Mouse (Mus musculus) intestine, postnatal 0 days (tissue): ENCODE measurements at regions not wholly inside any gene's neighbourhood (a gene's known extent, or its start where the extent isn't known, plus 50 kb on each side); places are given as distances from the start of the nearest gene placed in this dataset.
A peak's percentile ranks its signal among the peaks of the same experiment; 100 is the strongest.

Source experiments
- ATAC-seq: fragments of 200-750 bp; cut with Nextera tagmentation; 2 replicates; pipeline ENCODE4 v1.8.0; 2017; ENCODE audit warnings: mild to moderate bottlenecking, moderate TSS enrichment, moderate library complexity
- H3K27ac ChIP-seq: fragments of 300-500 bp; sonication (generic); 2 replicates; pipeline ENCODE4 v1.5.1; 2014; ENCODE audit warnings: mild to moderate bottlenecking, low read depth, low read length, moderate library complexity
- H3K27me3 ChIP-seq: fragments of 300-500 bp; sonication (generic); replicated peaks from 2 replicates; pipeline ENCODE4 v1.6.1; 2014; ENCODE audit warnings: low read length, mixed read lengths; ENCODE audit not compliant: control insufficient read depth, insufficient read depth
- H3K36me3 ChIP-seq: fragments of 300-500 bp; sonication (generic); 2 replicates; pipeline ENCODE4 v1.6.1; 2014; ENCODE audit warnings: mild to moderate bottlenecking, moderate library complexity; ENCODE audit not compliant: control insufficient read depth, insufficient read depth
- H3K4me1 ChIP-seq: fragments of 300-500 bp; sonication (generic); replicated peaks from 2 replicates; pipeline ENCODE4 v1.6.1; 2014; ENCODE audit warnings: antibody characterized with exemption, low read length, mixed read lengths; ENCODE audit not compliant: control insufficient read depth, insufficient read depth
- H3K4me2 ChIP-seq: fragments of 300-500 bp; sonication (generic); replicated peaks from 2 replicates; pipeline ENCODE4 v1.6.1; 2014; ENCODE audit warnings: low read depth, mild to moderate bottlenecking, moderate library complexity
- H3K4me3 ChIP-seq: fragments of 300-500 bp; sonication (generic); 2 replicates; pipeline ENCODE4 v1.5.1; 2014; ENCODE audit warnings: low read depth, low read length
- H3K9ac ChIP-seq: fragments of 300-500 bp; sonication (generic); 2 replicates; pipeline ENCODE4 v1.6.1; 2014; ENCODE audit warnings: mild to moderate bottlenecking, low read depth, low read length
- H3K9me3 ChIP-seq: fragments of 300-500 bp; sonication (generic); 2 replicates; pipeline ENCODE4 v1.6.1; 2016; ENCODE audit warnings: mixed run types; ENCODE audit not compliant: control insufficient read depth
- CTCF ChIP-seq: sonication (generic); IDR thresholded peaks from 2 replicates; pipeline ENCODE4 v1.5.1; 2016; ENCODE audit warnings: low read depth, mild to moderate bottlenecking, control low read depth, antibody characterized with exemption, moderate library complexity
- WGBS: fragments of 180-500 bp; shearing (Covaris S2); extraction: QIAGEN DNeasy Blood & Tissue Kit; methylation state at CpG from one replicate; pipeline ENCODE4 v1.1.7; 2014; 5-methylcytosine and 5-hydroxymethylcytosine counted together

GRCm38 (mm10) chr1:90370766-90371165 is 167.0 kb downstream of the Ackr3 start:
- Histone ChIP-seq H3K9me3 (no peaks in the 10 kb centered on the region), H3K4me2 (no peak overlapping the region), H3K4me3 (no peak overlapping the region), H3K9ac (no peak overlapping the region), H3K27ac (no peak overlapping the region), H3K27me3 (no peaks in the 10 kb centered on the region), H3K4me1 (no peaks in the 10 kb centered on the region), H3K36me3 (no peaks in the 10 kb centered on the region)
- no peak for TF ChIP-seq CTCF
- WGBS: 69% methylated on average over 5 of the region's 5 CpGs
- ATAC-seq: no peak

GRCm38 (mm10) chr1:90373001-90373400 is 169.2 kb downstream of the Ackr3 start:
- Histone ChIP-seq H3K4me3 (no peak overlapping the region), H3K4me2 (no peak overlapping the region), H3K9ac (no peak overlapping the region), H3K9me3 (no peaks in the 10 kb centered on the region), H3K4me1 (no peaks in the 10 kb centered on the region), H3K27ac (no peak overlapping the region), H3K36me3 (no peaks in the 10 kb centered on the region), H3K27me3 (no peaks in the 10 kb centered on the region)
- WGBS: 88% methylated on average over 5 of the region's 5 CpGs
- ATAC-seq: no peak
- TF ChIP-seq CTCF: no peak

DNA sequence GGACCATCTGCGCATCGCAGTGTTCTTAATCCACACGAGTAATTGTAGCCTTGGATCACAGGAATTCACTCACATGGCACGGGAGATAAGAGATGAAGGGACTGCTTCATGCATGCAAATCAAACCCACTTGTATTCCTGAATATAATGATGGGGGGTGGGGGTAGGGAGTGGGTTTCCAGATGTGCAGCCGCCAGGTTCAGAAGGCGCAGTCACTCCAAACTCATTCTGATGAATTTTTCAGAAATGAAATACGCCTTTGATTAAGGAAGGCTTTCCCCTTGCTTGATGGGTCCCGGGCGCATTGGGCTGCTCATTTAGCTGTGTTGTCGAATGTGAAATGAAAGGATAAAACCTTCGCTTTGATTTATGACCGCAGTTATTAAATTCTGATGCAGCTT is 170.7 kb downstream of the Ackr3 start:
- ATAC-seq: no peak
- no peak for TF ChIP-seq CTCF
- H3K4me2 ChIP-seq: peak overlapping the region; percentile 22
- WGBS: 68% methylated on average over 12 of the region's 12 CpGs
- no peaks in the 10 kb centered on the region for H3K4me1 ChIP-seq
- H3K9me3 ChIP-seq: no peaks in the 10 kb centered on the region
- H3K36me3 ChIP-seq: no peaks in the 10 kb centered on the region
- H3K27ac ChIP-seq: no peak overlapping the region
- H3K27me3 ChIP-seq: no peaks in the 10 kb centered on the region
- H3K9ac ChIP-seq: no peak overlapping the region
- no peak overlapping the region for H3K4me3 ChIP-seq

DNA sequence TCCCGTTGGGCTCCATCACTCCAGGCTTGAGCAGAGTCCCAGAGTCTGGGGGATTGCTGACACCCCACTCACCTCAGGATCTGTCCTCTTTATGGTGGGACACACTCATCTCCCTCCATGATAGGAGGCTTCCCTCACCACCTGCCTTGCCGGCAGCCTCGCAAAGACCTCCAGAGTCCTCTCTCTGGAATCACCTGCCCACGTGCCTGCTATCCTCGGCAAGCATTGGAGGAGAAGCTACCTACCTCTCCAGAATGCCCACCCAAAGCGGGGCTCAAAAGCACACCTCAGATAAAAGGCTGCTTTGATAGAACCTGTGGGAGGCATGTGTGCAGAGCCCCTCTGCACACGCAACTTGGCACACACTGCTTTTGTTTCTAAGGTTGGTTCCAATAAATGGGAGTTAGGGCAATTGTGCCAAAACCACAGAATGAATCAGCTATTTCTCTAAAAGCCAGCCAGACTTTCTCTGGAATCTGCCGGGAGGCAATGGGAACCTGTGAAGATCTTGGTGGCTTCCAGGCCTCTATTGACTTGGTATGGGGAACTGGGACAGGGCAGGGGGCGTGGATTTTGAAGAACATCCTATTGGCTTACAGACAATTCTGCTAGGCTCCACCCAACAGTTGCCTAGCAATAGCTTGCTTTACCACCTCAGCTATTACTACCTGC is 176.4 kb downstream of the Ackr3 start:
- Histone ChIP-seq H3K9ac (no peak overlapping the region), H3K4me2 (no peak overlapping the region), H3K27me3 (no peaks in the 10 kb centered on the region), H3K27ac (no peak overlapping the region), H3K36me3 (no peaks in the 10 kb centered on the region), H3K4me1 (no peaks in the 10 kb centered on the region), H3K4me3 (no peak overlapping the region), H3K9me3 (no peaks in the 10 kb centered on the region)
- 80% methylated on average over 9 of the region's 9 CpGs for whole genome bisulfite sequencing
- no peak for ATAC-seq
- no peak for TF ChIP-seq CTCF

DNA sequence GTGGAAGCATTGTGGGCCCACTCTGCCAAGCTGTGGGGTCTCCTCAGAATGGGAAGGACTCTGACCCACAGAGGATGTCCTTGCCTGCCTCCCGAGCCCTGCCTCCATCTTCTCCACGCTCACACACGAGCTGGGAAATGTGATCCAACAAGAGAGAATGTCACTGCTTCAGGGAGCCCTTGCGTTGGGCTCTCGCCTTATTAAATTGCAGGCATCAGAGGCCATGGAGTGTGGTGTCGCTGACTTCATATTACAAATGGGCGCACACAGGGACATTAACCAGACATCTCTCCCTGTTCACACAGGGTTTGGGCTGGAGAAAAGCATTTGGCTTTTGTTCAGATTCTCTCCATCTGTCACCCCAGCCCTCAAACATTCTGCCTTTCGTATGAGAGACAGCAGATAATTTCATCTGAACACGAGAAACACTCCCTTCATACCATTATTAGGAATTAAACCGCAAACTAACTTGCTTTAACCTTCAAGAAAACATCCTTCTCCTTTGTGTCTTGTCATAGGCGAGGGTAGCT is 179.2 kb downstream of the Ackr3 start:
- H3K4me3 ChIP-seq: no peak overlapping the region
- no peaks in the 10 kb centered on the region for H3K4me1 ChIP-seq
- no peak overlapping the region for H3K4me2 ChIP-seq
- H3K27ac ChIP-seq: no peak overlapping the region
- no peaks in the 10 kb centered on the region for H3K9me3 ChIP-seq
- no peak for ATAC-seq
- H3K36me3 ChIP-seq: no peaks in the 10 kb centered on the region
- no peaks in the 10 kb centered on the region for H3K27me3 ChIP-seq
- TF ChIP-seq CTCF: no peak
- H3K9ac ChIP-seq: no peak overlapping the region
- 63% methylated on average over 11 of the region's 11 CpGs for WGBS

DNA sequence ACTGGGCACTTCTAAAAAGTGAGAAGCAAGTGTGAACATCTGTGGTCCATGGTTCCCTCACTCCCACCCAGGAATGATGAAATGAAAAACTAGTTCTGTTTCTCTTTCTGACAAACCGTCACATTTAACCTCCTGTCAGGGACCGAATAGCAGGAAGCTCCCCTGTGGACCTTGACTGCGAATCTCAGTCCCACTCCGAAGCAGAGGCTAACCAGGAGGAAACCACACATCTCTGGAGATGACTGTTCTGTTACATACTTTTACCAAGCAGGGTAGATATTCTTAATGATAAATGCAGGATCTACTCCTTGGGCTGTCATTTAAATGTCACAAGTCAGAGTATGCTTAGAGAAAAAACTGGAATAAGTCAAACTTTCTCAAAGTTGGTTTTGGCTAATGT is 181.2 kb downstream of the Ackr3 start:
- 84% methylated on average over 4 of the region's 4 CpGs for WGBS
- Histone ChIP-seq H3K4me2 (no peak overlapping the region), H3K4me3 (no peak overlapping the region), H3K9me3 (no peaks in the 10 kb centered on the region), H3K9ac (no peak overlapping the region), H3K27me3 (no peaks in the 10 kb centered on the region), H3K36me3 (no peaks in the 10 kb centered on the region), H3K27ac (no peak overlapping the region), H3K4me1 (no peaks in the 10 kb centered on the region)
- ATAC-seq: no peak
- TF ChIP-seq CTCF: no peak
